Mouse (Mus musculus): ENCODE data around the gene Ece1.

DNA sequence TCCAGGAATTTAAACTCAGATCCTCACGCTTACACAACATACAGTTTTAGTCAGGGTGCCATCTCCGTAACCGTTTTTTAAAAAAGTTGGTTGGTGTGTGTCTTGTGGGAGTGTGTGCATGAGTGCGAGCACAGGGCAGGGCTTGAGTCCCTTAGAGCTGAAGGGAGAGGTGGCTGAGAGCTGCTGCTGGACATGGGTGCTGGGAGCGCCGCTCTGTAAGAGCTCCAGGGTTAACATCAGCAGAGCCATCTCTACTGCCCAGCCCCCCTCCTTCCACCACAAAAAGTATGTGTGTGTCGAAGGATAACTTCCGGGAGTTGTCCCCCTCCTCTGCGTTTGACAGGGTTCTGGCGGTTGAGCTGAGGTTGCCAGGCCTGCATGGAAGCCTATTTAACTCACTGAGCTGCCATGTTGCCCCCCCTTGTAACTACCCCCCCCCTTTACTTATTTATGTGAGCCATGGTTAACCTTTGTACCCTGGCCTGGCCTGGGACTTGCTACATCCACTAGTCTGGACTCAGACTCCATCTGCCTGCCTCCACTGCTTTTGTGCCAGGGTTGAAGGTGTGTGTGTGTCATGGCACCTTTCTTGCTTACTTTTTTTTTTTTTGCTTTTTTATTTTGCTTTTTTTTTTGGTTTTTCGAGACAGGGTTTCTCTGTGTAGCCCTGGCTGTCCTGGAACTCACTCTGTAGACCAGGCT lies 142.0 kb downstream of the Ece1 start:
- TF ChIP-seq CTCF (IDR thresholded peaks at IDR 0.05; ENCODE audit: low read depth, low read length): no peak
- no peak for TF ChIP-seq POLR2AphosphoS5 (IDR thresholded peaks at IDR 0.05; ENCODE audit: insufficient replicate concordance, low read depth, low read length)

Measured in G1E (cell line).